Mouse (Mus musculus) heart, postnatal 14 days (tissue): ENCODE data around the gene Hp1bp3. TPM values are rescaled to one million over a fixed set of nuclear protein-coding genes. Genes with fewer than 3 reads are reported as not detected.
A peak's percentile ranks its signal among the peaks of the same experiment; 100 is the strongest.

Experiments used
- DNase-seq, 2 experiments: peaks; one replicate each; pipeline ENCODE4 v3.0.0; 2021 to 2022
- intact Hi-C: fragments of 180-260 bp; cut with DNase I; formaldehyde crosslinking; loops from one replicate; pipeline ENCODE4 v1.15.1; 2025
- long read RNA-seq, 2 experiments: library from polyadenylated mRNA; stranded (forward); transcript quantifications; one replicate each; pipeline ENCODE4 v2.0.0; 2021
- total RNA-seq, 2 experiments: library from RNA; stranded (reverse); gene quantifications; 2 replicates each; pipeline ENCODE4 v1.2.3; 2021

Hp1bp3 gene
- 10 to 100 TPM; 77.5 to 83.0 TPM for total RNA-seq
- long read RNA-seq, experiment 1, transcript Hp1bp3-201 (13 exons, 3,311 nt): minor isoform, 7 of 45 reads
- long read RNA-seq, experiment 1, transcript Hp1bp3-202 (12 exons, 3,113 nt): major isoform, 13 of 45 reads
- long read RNA-seq, experiment 1, partial matches to known transcripts: 15 of 45 reads
- long read RNA-seq, experiment 1, other reads (novel, unspliced or antisense): 9 of 45 reads
- long read RNA-seq, experiment 2, transcript Hp1bp3-201 (13 exons, 3,311 nt): minor isoform, 7 of 49 reads
- long read RNA-seq, experiment 2, transcript Hp1bp3-202 (12 exons, 3,113 nt): major isoform, 14 of 49 reads
- long read RNA-seq, experiment 2, partial matches to known transcripts: 9 of 49 reads
- long read RNA-seq, experiment 2, other reads (novel, unspliced or antisense): 17 of 49 reads

DNA sequence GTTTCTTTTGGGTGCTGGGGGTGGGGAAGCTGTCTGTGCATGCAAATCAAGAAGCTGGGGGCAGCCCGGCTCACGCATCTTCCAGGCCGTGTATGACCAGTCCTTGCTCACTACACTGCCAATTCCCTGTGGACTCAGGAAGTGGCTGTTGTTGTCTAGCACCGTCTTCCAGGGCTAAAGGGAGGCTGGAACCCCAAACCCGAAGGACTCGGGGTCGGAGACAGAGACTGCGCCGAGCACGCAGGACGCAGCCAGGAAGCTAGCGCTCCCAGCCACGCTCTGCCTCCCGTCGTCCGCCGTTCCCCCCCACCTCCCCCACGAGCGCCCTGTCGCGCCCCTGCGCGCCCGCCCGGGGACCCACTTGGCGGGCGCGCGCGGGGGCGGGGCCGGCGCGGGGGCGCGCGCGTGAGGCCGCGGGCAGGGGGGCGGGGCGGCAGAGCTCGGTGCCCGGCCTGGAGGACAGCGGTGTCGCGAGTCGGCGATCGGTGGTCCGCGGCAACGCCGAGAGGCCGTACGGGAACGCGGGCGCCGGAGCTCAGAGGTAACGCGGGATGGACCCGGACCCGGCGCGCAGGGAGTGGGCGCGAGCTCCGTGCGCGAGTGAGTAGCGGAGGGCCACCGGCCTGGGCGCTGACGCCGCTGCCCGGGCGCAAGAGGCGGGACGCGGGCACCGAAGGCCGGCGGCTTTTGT lies at the start of gene Hp1bp3:
TSS of gene Hp1bp3 (plus strand) at position 97 of the 691 bp plus-strand sequence.
- intact Hi-C loops: no loop called here
- peak; percentile 88 to 91 for DNase-seq

DNA sequence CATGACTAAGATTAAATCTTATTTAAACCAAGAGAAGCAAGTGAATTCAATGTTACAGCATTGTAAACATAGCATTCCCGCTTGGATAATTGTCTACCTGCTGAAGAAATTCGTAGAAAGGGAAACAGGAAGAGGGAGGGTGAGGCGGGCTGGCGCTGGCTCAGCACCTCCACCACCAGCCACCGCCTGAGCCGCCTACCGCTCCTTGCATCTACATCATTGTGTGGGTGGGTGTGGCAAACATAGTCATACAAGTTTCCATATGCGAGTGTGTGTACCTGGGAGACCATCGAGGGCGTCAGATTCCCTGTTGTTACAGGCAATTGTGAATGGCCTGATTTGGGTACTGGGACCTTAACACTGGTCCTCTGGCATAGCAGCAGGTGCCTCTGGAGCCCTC lies 49.6 kb upstream of the Hp1bp3 start:
- intact Hi-C loops: no loop called here
- no peak for DNase-seq

DNA sequence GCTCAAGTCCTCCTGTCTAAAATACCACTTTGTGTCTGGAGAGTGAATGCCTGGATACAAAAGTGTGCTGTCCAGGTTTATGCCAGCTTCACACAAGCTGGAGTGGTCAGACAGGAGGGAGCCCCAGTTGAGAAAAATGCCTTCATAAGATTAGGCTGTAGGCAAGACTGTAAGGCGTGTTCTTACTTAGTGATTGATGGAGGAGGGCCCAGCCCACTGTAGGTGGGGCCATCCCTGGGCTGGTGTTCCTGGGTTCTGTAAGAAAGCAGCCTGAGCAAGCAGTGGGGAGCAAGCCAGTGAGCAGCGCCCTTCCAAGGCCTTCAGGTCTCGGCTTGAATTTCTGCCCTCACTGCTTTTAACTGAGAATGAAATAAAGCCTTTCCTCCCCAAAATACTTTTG lies 47.9 kb upstream of the Hp1bp3 start:
- intact Hi-C loops: no loop called here

GRCm38 (mm10) chr4:138169420-138169819 lies 46.7 kb upstream of the Hp1bp3 start:
- no peak for DNase-seq
- intact Hi-C loops: no loop called here

More for the DNA sequence above, 47.9 kb upstream of the Hp1bp3 start:
- no peak for DNase-seq

DNA sequence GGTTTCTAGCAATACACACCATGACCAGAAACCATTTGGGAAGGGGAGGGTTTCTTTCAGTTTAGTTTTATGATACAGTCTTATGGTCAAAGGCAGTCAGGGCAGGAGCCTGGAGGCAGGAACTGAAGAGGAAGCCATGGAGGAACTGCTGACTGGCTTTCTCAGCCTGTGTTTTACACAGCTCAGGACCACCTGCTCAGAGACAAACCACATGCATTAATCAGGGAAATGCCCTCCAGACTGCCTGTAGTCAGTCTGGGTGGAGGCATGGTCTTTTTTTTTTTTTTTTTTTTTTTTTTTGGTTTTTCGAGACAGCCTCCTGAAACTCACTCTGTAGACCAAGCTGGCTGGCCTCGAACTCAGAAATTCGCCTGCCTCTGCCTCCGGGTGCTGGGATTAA lies 43.4 kb upstream of the Hp1bp3 start:
- intact Hi-C loops: no loop called here
- no peak for DNase-seq

DNA sequence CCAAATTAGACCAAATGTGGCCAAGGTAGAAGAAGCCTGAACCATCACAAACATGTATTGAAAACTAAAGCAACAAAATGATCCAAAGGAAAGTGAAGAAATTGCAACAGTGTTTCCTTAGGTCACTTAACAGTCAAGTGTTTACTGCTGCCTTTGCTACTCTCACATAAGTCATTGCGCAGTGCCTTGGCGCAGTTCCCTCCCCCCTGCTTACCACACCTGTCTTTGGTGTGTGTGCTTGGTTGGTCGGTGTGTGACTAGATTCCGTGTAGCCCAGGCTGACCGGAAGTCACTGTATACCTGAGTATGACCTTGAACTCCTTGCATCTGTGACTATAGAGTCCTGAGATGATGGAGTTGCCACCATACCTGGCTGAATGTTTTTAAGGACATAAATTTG lies 36.7 kb upstream of the Hp1bp3 start:
- no peak for DNase-seq
- intact Hi-C loops: no loop called here

DNA sequence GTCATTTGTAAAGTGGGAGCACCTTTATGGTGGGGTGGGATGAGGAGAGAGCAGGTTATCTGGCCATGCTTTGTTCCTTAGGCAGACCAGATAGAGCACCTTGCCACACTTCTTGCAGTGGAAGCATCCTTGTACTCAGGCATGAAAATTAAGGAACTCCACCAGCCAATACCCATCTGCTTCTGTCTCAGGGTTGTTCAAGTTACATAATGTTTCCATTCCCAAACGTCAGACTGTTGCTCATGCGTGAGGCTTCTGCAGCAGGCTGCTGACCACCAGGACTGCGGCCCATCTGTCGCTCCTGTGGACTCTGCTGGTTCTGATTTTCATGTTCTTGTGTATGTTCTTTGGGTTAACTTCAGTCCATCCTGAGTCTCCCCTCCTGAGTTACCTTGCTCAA lies 35.4 kb upstream of the Hp1bp3 start:
- DNase-seq: no peak

DNA sequence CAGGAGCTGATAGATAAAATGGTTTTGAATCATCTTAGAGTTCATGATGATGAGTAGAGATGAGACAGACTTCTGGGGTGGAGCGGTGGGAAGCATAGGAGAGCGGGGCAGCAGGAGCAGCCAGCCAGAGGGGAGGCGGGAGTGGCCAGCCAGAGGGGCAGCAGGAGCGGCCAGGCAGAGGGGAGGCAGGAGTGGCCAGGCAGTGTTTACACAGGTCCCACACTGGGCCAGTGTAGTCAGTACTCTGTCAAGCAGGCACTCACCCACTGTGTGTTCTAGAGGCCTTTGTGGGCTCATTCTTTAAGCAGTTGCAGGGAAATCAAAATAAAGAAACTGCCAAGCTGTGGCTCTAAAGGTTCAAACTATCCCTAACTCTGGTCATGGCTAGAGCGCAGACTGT lies 32.0 kb upstream of the Hp1bp3 start:
- intact Hi-C loops: no loop called here
- DNase-seq: no peak

More for the DNA sequence above, 35.4 kb upstream of the Hp1bp3 start:
- intact Hi-C loops: no loop called here

- intact Hi-C loops: no loop called here
- no peak for DNase-seq
These were observed 31.5 kb upstream of the Hp1bp3 start for GRCm38 (mm10) chr4:138184573-138184981.

DNA sequence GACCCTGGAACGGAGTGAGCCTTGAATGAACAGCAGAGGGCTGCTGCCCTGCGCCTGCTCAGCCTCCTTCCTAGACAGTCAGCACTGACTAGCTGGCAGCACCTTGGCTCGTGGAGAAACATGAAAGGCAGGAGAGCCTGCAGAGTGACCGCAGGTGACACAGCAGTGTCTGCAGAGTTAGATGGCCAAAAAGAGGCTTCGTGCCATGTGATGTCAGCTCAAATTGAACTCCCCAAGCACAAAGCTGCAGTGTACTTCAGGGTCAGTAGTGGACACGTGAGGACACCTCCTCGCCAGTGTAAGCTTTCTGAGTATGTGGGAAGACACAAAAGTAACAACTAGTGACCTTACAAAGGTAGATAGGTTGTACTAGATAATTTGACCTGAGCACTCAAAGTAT lies 30.1 kb upstream of the Hp1bp3 start:
- no peak for DNase-seq
- intact Hi-C loops: no loop called here

- intact Hi-C loops: no loop called here
- no peak for DNase-seq
These were observed 28.1 kb upstream of the Hp1bp3 start for GRCm38 (mm10) chr4:138187995-138188394.

GRCm38 (mm10) chr4:138192561-138192960 lies 23.5 kb upstream of the Hp1bp3 start:
- DNase-seq: no peak
- intact Hi-C loops: no loop called here

DNA sequence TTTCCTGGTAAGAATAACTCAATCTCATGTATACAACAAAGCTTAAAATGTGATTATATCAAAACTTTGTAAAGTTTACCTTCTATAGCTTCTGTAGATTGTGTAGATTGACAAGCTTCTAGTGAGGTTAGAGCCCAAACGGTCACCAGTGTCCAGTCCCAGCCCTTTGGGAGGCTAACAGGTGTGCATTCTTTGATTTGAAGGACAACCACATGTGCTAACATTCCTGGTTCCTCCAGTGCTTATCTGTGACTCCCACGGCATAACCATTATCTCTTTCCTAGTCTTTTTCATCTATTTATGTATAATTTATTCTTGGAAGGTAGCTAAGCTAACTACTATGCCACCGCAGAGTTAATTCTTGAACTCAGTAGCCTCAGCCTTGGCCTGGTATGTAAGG lies 15.3 kb upstream of the Hp1bp3 start:
- no peak for DNase-seq
- intact Hi-C loops: no loop called here

GRCm38 (mm10) chr4:138201696-138202095 lies 14.4 kb upstream of the Hp1bp3 start:
- intact Hi-C loops: no loop called here
- DNase-seq: no peak

DNA sequence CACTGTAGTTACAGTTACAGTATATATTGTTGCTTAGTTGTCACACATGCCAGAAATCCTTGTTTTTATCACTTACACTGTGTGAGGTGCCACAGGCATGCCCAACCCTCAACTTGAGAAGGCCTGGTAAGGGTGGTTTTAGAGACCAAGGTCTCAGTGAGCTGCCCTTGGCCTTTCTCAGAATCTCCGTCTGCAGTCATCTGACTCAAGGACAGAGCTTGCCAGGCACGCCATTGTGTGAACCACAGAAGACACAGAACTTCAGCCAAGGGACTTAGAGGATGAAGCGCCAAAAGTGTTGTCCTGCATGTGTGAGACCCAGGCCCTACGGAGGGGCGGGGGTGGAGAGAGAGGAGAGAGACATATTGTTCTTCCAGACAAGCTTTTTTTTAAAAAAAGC lies 6.0 kb upstream of the Hp1bp3 start:
- DNase-seq: no peak
- intact Hi-C loops: no loop called here

- DNase-seq: no peak
- intact Hi-C loops: no loop called here
These were observed 2.2 kb upstream of the Hp1bp3 start for GRCm38 (mm10) chr4:138213861-138214260.

DNA sequence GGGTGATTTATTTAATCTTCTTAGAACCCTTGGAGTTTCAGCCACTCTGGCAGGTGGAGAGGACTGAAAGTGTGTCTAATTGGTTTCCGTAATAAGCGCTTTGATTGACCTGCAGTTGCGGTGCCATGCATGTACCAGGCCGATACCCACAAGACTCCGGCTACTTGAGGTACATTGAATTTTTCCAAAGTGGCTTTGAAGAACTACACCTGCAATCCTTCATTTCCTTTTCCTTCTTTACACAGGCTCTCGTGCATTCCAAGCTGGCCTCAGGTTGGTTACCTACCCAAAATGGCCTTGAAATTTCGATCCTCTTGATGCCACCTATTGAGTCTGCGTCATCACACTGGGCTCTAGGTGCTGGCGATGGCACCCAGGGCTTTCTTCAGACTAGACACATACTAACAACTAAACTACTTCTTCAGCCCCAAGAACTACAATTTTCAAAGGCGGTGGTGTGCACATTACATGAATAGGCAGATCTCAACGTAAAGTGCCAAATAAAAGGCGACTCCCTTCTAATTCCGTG lies 361 bp upstream of the Hp1bp3 start:
- no peak for DNase-seq

GRCm38 (mm10) chr4:138216891-138217392 lies 846 bp downstream of the Hp1bp3 start:
- intact Hi-C loops: no loop called here

More for the DNA sequence above, 361 bp upstream of the Hp1bp3 start:
- intact Hi-C loops: no loop called here

GRCm38 (mm10) chr4:138217441-138217840 lies 1.3 kb downstream of the Hp1bp3 start:
- DNase-seq: peak in 1 of 2 experiments; percentile 43
- intact Hi-C loops: no loop called here

More at GRCm38 (mm10) chr4:138216891-138217392, 846 bp downstream of the Hp1bp3 start:
- DNase-seq: peak; percentile 99

DNA sequence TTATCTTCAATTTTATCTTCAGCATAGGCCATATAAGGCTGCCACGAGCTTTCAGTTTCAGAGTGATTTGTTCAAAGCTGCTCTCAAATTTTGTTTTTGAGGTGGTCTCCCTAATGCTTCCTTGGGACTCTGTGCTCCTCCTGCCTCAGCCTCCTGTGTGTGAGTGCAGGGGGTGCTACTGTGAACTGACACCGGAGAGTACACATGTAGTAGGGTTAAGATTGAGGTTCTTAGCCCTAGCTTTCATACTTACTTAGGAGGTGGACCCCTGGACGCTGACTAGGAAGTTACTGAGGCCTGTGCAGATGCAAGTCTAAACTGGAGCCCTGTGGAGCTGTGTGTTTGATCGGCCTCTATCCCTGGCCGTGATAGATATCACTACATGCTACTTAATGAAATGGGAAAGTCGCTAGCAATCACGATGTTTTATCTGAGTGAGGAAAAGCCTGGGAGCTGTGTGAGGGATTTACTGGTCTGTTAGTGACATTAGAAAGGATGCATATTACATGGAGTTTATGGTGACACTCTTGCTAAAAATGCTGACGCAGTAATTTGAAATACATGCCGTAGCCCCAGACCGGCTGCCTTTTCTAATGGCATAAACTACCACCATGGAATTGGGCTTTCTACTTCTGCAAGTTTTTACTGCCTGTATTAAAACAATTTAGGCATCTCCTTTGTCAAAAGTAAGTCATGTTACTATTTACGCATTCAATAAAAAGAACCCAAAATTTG lies 2.0 kb downstream of the Hp1bp3 start:
- DNase-seq: no peak
- intact Hi-C loops: no loop called here

DNA sequence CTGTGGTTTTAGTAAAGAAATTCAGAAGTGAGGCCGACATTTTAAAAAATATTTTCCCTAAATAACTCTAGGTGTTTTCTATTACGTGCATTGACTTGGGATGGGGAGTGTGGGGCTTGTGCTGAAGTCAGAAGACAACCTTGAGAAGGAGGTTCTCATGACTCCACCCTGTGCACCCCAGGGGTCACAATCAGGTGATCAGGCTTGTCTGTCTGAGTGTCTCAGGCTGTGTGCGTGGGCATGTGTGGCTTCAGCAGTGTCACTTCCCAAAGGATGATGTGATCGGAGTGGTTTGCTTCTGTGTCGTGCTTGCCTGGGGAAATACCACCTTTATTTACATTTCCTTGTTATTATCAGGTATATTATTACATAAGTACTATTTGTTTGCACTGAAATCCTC lies 3.2 kb downstream of the Hp1bp3 start:
- DNase-seq: no peak
- intact Hi-C loops: no loop called here
